ENCODE assay signal across 8 mouse cellular contexts in genomic region chr11:109995624-109996023, GRCm38 (mm10). TPM values are rescaled to one million over a fixed set of nuclear protein-coding genes. Genes with fewer than 3 reads are reported as not detected.
DNase-seq lines count a peak whose midpoint lies in the region; ATAC-seq and TF ChIP-seq lines count a peak whose summit lies in the region.

Gene Abca8b, minus strand, starts transcription at chr11:109995845.

- peak within 1 kb of the TSS; percentile 61 for H3K9ac ChIP-seq in heart, embryonic 11.5 days (ENCODE audit: low read depth, low read length)
- H3K9ac ChIP-seq in kidney, embryonic 15.5 days: peak within 1 kb of the TSS; percentile 5; the same call in 1 of the 2 replicates
- peak within 1 kb of the TSS; percentile 8; the same call in 1 of the 2 replicates for H3K9ac ChIP-seq in limb, embryonic 14.5 days (ENCODE audit: low read depth, low read length, severe bottlenecking)
- H3K9ac ChIP-seq in midbrain, embryonic 15.5 days: peak within 1 kb of the TSS; percentile 33
- H3K9ac ChIP-seq in stomach, embryonic 16.5 days (ENCODE audit: low read length): peak within 1 kb of the TSS; percentile 55

- no peak for TF ChIP-seq POLR2A in embryonic fibroblast, embryonic 13.5 days (IDR thresholded peaks at IDR 0.05; ENCODE audit: low read depth, low read length)
- TF ChIP-seq POLR2A in limb, embryonic 14.5 days (IDR thresholded peaks at IDR 0.05; ENCODE audit: borderline replicate concordance, extremely low read depth, insufficient read depth, insufficient read length): no peak

- no peaks in the 10 kb centered on the region for H3K36me3 ChIP-seq in heart, embryonic 11.5 days (ENCODE audit: control insufficient read depth, insufficient read depth, low read length)
- no peaks in the 10 kb centered on the region for H3K36me3 ChIP-seq in kidney, embryonic 15.5 days
- no peaks in the 10 kb centered on the region for H3K36me3 ChIP-seq in limb, embryonic 14.5 days (ENCODE audit: control insufficient read depth, insufficient read depth, low read length)
- H3K36me3 ChIP-seq in midbrain, embryonic 15.5 days (replicated peaks): no peaks in the 10 kb centered on the region
- H3K36me3 ChIP-seq in stomach, embryonic 16.5 days (ENCODE audit: control insufficient read depth, insufficient read depth, low read length): no peaks in the 10 kb centered on the region

- H3K4me2 ChIP-seq in heart, embryonic 11.5 days: peak within 1 kb of the TSS; percentile 66
- H3K4me2 ChIP-seq in kidney, embryonic 15.5 days: peak within 1 kb of the TSS; percentile 70
- peak within 1 kb of the TSS; percentile 46 for H3K4me2 ChIP-seq in limb, embryonic 14.5 days (replicated peaks; ENCODE audit: low read depth, low read length, severe bottlenecking)
- peak within 1 kb of the TSS; percentile 62 for H3K4me2 ChIP-seq in midbrain, embryonic 15.5 days
- peak within 1 kb of the TSS; percentile 70 for H3K4me2 ChIP-seq in stomach, embryonic 16.5 days (ENCODE audit: low read depth, low read length)

- no peaks in the 10 kb centered on the region for H3K9me3 ChIP-seq in heart, embryonic 11.5 days (replicated peaks; ENCODE audit: control insufficient read depth, low read length)
- H3K9me3 ChIP-seq in kidney, embryonic 15.5 days (replicated peaks): no peaks in the 10 kb centered on the region
- no peaks in the 10 kb centered on the region for H3K9me3 ChIP-seq in limb, embryonic 14.5 days (ENCODE audit: control insufficient read depth, low read length)
- H3K9me3 ChIP-seq in midbrain, embryonic 15.5 days: no peaks in the 10 kb centered on the region
- H3K9me3 ChIP-seq in stomach, embryonic 16.5 days (replicated peaks; ENCODE audit: control insufficient read depth, low read length): no peaks in the 10 kb centered on the region

- H3K27ac ChIP-seq in embryonic fibroblast, embryonic 13.5 days (ENCODE audit: insufficient read depth, low read length): no peak within 1 kb of the TSS
- 0 out of 2 replicates have a peak within 1 kb of the TSS, but pooled peaks have one; percentile 22 for H3K27ac ChIP-seq in heart, embryonic 11.5 days (ENCODE audit: low read depth, low read length)
- H3K27ac ChIP-seq in kidney, embryonic 15.5 days: no peak within 1 kb of the TSS
- H3K27ac ChIP-seq in limb, embryonic 14.5 days (replicated peaks; ENCODE audit: low read depth, low read length): peak within 1 kb of the TSS; percentile 38; the same call in 1 of the 2 replicates
- H3K27ac ChIP-seq in midbrain, embryonic 15.5 days: peak within 1 kb of the TSS; percentile 63
- H3K27ac ChIP-seq in stomach, embryonic 16.5 days (ENCODE audit: low read length): no peak within 1 kb of the TSS

- no peaks in the 10 kb centered on the region for H3K27me3 ChIP-seq in heart, embryonic 11.5 days (ENCODE audit: control insufficient read depth, insufficient read depth, low read length)
- H3K27me3 ChIP-seq in kidney, embryonic 15.5 days: no peaks in the 10 kb centered on the region
- H3K27me3 ChIP-seq in limb, embryonic 14.5 days (ENCODE audit: control insufficient read depth, insufficient read depth, low read length): no peaks in the 10 kb centered on the region
- no peaks in the 10 kb centered on the region for H3K27me3 ChIP-seq in midbrain, embryonic 15.5 days (replicated peaks)
- H3K27me3 ChIP-seq in stomach, embryonic 16.5 days (ENCODE audit: control insufficient read depth, insufficient read depth, low read length): no peaks in the 10 kb centered on the region

- WGBS in heart, embryonic 11.5 days (ENCODE audit: insufficient replicate concordance): under 1% methylated on average over 15 of the region's 15 CpGs
- 0% methylated on average over 15 of the region's 15 CpGs for WGBS in kidney, embryonic 15.5 days
- 0% methylated on average over 15 of the region's 15 CpGs for WGBS in limb, embryonic 14.5 days
- under 1% methylated on average over 15 of the region's 15 CpGs for WGBS in midbrain, embryonic 15.5 days
- WGBS in stomach, embryonic 16.5 days: under 1% methylated on average over 15 of the region's 15 CpGs

- no peak for TF ChIP-seq CTCF in embryonic fibroblast, embryonic 13.5 days (IDR thresholded peaks at IDR 0.05; ENCODE audit: borderline replicate concordance, insufficient read depth, low read length)

- ATAC-seq in heart, embryonic 11.5 days (replicated peaks; ENCODE audit: insufficient number of reproducible peaks, low FRiP score, low TSS enrichment): peak; percentile 89
- peak; percentile 97 for ATAC-seq in kidney, embryonic 15.5 days (replicated peaks; ENCODE audit: low FRiP score)
- peak; percentile 94 for ATAC-seq in limb, embryonic 14.5 days (ENCODE audit: low FRiP score, low read depth)
- peak; percentile 95 for ATAC-seq in midbrain, embryonic 15.5 days (replicated peaks)
- peak; percentile 92 for ATAC-seq in stomach, embryonic 16.5 days (ENCODE audit: insufficient read depth, low FRiP score)

- H3K4me1 ChIP-seq in embryonic fibroblast, embryonic 13.5 days (ENCODE audit: control insufficient read depth, insufficient read depth, low read length): peaks cover 4% of the 10 kb centered on the region; the same call in 1 of the 2 replicates
- peaks cover 2% of the 10 kb centered on the region; the same call in 1 of the 2 replicates for H3K4me1 ChIP-seq in heart, embryonic 11.5 days (ENCODE audit: control insufficient read depth, insufficient read depth, low read length)
- H3K4me1 ChIP-seq in kidney, embryonic 15.5 days: peaks cover 15% of the 10 kb centered on the region; the same call in 1 of the 2 replicates
- H3K4me1 ChIP-seq in limb, embryonic 14.5 days (ENCODE audit: control insufficient read depth, insufficient read depth, low read length): peaks cover 7% of the 10 kb centered on the region; the same call in 1 of the 2 replicates
- peaks cover 16% of the 10 kb centered on the region for H3K4me1 ChIP-seq in midbrain, embryonic 15.5 days
- no peaks in the 10 kb centered on the region for H3K4me1 ChIP-seq in stomach, embryonic 16.5 days (ENCODE audit: control insufficient read depth, insufficient read depth, low read length)

- peak; percentile 64 for DNase-seq in 3134 (ENCODE audit: extremely low read depth, insufficient read length, low spot score)
- DNase-seq in adrenal gland, postnatal 4 days (ENCODE audit: low spot score in 2 of 2): peak; percentile 30 to 47
- peak; percentile 90 for DNase-seq in limb, embryonic 14.5 days (ENCODE audit: low spot score)

- peak within 1 kb of the TSS; percentile 49 for H3K4me3 ChIP-seq in embryonic fibroblast, embryonic 13.5 days (ENCODE audit: insufficient read depth, low read length)
- peak within 1 kb of the TSS; percentile 47 for H3K4me3 ChIP-seq in heart, embryonic 11.5 days (ENCODE audit: low read depth, low read length)
- peak within 1 kb of the TSS; percentile 43 for H3K4me3 ChIP-seq in kidney, embryonic 15.5 days (replicated peaks)
- H3K4me3 ChIP-seq in limb, embryonic 14.5 days (replicated peaks; ENCODE audit: low read length): peak within 1 kb of the TSS; percentile 36
- peak within 1 kb of the TSS; percentile 48 for H3K4me3 ChIP-seq in midbrain, embryonic 15.5 days
- peak within 1 kb of the TSS; percentile 50 for H3K4me3 ChIP-seq in stomach, embryonic 16.5 days (replicated peaks; ENCODE audit: low read length)

RNA-seq across cellular contexts. Expression of gene Abca8b, which starts in this region (rescaled TPM):
- total RNA-seq in adrenal gland, postnatal 4 days (2021): 10 to 100 TPM in 1 of 2 experiments, 1 to 10 TPM in 1; 6.2 to 10.4 TPM
- polyA plus RNA-seq in embryonic fibroblast, embryonic 13.5 days (2011; ENCODE audit: insufficient read length, low read depth, missing spikeins): 0.91 and 1.2 TPM in 2 replicates
- polyA plus RNA-seq in heart, embryonic 11.5 days (2014; fragmentation: Nextera tagmentation; extraction: Ambion mirVana): 0.76 and 0.87 TPM in 2 replicates
- polyA plus RNA-seq in kidney, embryonic 15.5 days (2015; fragmentation: Nextera tagmentation; extraction: Ambion mirVana): 0.47 and 0.63 TPM in 2 replicates
- 4.9 and 5.2 TPM in 2 replicates for polyA plus RNA-seq in limb, embryonic 14.5 days (2012; rRNA removed)
- 2.5 and 2.7 TPM in 2 replicates for polyA plus RNA-seq in limb, embryonic 14.5 days (2014; fragmentation: Nextera tagmentation; extraction: Ambion mirVana)
- polyA plus RNA-seq in midbrain, embryonic 15.5 days (2015; fragmentation: Nextera tagmentation; extraction: Ambion mirVana): 1.5 and 1.8 TPM in 2 replicates
- 0.92 and 1.5 TPM in 2 replicates for polyA plus RNA-seq in stomach, embryonic 16.5 days (2015; fragmentation: Nextera tagmentation; extraction: Ambion mirVana)

Comparison
In these comparisons a context has a peak if more than half of its experiments do, and no peak if none do; other contexts are left out.
1. Peak in ATAC-seq, H3K4me3 ChIP-seq, H3K27ac ChIP-seq, H3K9ac ChIP-seq and H3K4me2 ChIP-seq in heart, embryonic 11.5 days; RNA of the gene not detected or under 1 TPM.
2. Peak in ATAC-seq, H3K4me3 ChIP-seq, H3K9ac ChIP-seq and H3K4me2 ChIP-seq in kidney, embryonic 15.5 days; RNA of the gene not detected or under 1 TPM.
3. DNase-seq: peak in every context shown above with its lines; median percentile 90 in limb, embryonic 14.5 days; 64 in 3134; 38 in adrenal gland, postnatal 4 days.
4. H3K27ac ChIP-seq: peak in limb, embryonic 14.5 days (single experiment) and midbrain, embryonic 15.5 days (single experiment); none in embryonic fibroblast, embryonic 13.5 days (single experiment), kidney, embryonic 15.5 days (single experiment) and stomach, embryonic 16.5 days (single experiment).
5. H3K9ac ChIP-seq: peak in every context shown above with its lines; median percentile 61 in heart, embryonic 11.5 days; 55 in stomach, embryonic 16.5 days; 33 in midbrain, embryonic 15.5 days; 8 in limb, embryonic 14.5 days; 5 in kidney, embryonic 15.5 days.
6. Peak in every context shown above with its lines, with median percentiles within 50 percentile points of each other: H3K4me3 ChIP-seq, ATAC-seq and H3K4me2 ChIP-seq.